Mouse (Mus musculus) neural tube, embryonic 15.5 days (tissue): ENCODE measurements at regions not wholly inside any gene's neighbourhood (a gene's known extent, or its start where the extent isn't known, plus 50 kb on each side); places are given as distances from the start of the nearest gene placed in this dataset.
"Not testable (repeated sequence)": the region's sequence is repeated elsewhere in the genome, so short reads cannot be mapped to it uniquely, and the experiment has no call there.

Source experiments
- ATAC-seq: fragments of 200-750 bp; cut with Nextera tagmentation; 2 replicates; pipeline ENCODE4 v1.8.0; 2017; ENCODE audit warnings: mild to moderate bottlenecking, moderate TSS enrichment, moderate library complexity; ENCODE audit not compliant: low FRiP score
- H3K27ac ChIP-seq: fragments of 300-500 bp; sonication (generic); replicated peaks from 2 replicates; pipeline ENCODE4 v1.5.1; 2015; ENCODE audit warnings: mild to moderate bottlenecking, inconsistent platforms
- H3K27me3 ChIP-seq: fragments of 300-500 bp; sonication (generic); replicated peaks from 2 replicates; pipeline ENCODE4 v1.6.1; 2015; ENCODE audit warnings: inconsistent platforms
- H3K36me3 ChIP-seq: fragments of 300-500 bp; sonication (generic); 2 replicates; pipeline ENCODE4 v1.6.1; 2015; ENCODE audit warnings: inconsistent platforms
- H3K4me1 ChIP-seq: fragments of 300-500 bp; sonication (generic); 2 replicates; pipeline ENCODE4 v1.6.1; 2015; ENCODE audit warnings: inconsistent platforms
- H3K4me2 ChIP-seq: fragments of 300-500 bp; sonication (generic); 2 replicates; pipeline ENCODE4 v1.6.1; 2015; ENCODE audit warnings: inconsistent platforms, mild to moderate bottlenecking, moderate library complexity
- H3K4me3 ChIP-seq: fragments of 300-500 bp; sonication (generic); replicated peaks from 2 replicates; pipeline ENCODE4 v1.5.1; 2015; ENCODE audit warnings: mild to moderate bottlenecking, inconsistent platforms
- H3K9ac ChIP-seq: fragments of 300-500 bp; sonication (generic); replicated peaks from 2 replicates; pipeline ENCODE4 v1.6.1; 2015; ENCODE audit warnings: mild to moderate bottlenecking, inconsistent platforms
- H3K9me3 ChIP-seq: fragments of 300-500 bp; sonication (generic); replicated peaks from 2 replicates; pipeline ENCODE4 v1.6.1; 2016; ENCODE audit warnings: inconsistent platforms
- WGBS: fragments of 180-500 bp; shearing (Covaris S2); methylation state at CpG from one replicate; pipeline ENCODE4 v1.1.7; 2015; ENCODE audit warnings: mixed read lengths; 5-methylcytosine and 5-hydroxymethylcytosine counted together

GRCm38 (mm10) chr1:81737111-81737833 is 495.6 kb upstream of the Gm9747 start:
- Histone ChIP-seq H3K9me3 (no peaks in the 10 kb centered on the region), H3K4me3 (no peak overlapping the region), H3K27ac (no peak overlapping the region), H3K36me3 (no peaks in the 10 kb centered on the region), H3K27me3 (no peaks in the 10 kb centered on the region), H3K9ac (no peak overlapping the region), H3K4me2 (no peak overlapping the region), H3K4me1 (no peaks in the 10 kb centered on the region)
- ATAC-seq, result no peak
- 36% methylated on average over 6 of the region's 6 CpGs for WGBS

DNA sequence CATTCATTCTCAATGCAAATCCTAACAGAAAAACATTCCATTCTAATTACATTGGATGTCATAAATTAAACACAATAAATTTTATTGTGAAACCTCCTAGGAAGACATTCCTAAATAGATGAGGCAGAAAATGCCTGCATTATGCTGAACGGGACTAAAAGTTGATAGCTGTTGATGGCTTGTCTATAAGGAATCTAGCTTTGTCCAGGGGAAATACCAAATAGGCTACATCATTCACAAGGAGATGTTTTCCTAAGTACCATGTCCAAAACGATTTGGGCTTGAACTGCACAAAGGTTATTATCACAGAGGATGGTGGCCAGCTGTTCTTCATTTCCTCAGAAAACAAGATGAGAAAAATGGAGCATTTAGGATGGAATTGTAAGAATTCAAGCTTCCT is 494.5 kb upstream of the Gm9747 start:
- WGBS, result 11% methylated on average over 2 of the region's 2 CpGs
- Histone ChIP-seq H3K9ac (no peak overlapping the region), H3K27me3 (no peaks in the 10 kb centered on the region)

DNA sequence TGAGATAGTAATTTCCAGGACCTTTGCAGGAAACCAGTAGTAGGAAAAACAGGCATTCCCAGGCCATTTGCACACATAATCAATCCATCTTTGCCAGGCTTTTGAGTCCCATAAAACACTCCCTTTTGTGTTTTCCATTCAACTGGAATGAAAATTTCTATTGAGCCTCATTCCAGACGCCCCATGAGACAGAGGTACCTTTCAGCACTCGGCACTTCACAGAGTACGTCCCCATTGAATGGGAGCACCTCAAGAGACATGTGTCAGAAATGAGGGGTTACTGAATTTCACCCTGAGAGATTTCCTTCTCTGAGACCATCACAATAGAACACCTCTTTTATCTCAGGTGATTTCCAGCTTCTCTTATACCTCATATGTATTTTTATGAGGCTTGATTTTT is 493.5 kb upstream of the Gm9747 start:
- H3K27me3 ChIP-seq, result no peaks in the 10 kb centered on the region
- H3K9me3 ChIP-seq, result no peaks in the 10 kb centered on the region
- H3K4me3 ChIP-seq, result no peak overlapping the region
- no peak for ATAC-seq
- H3K36me3 ChIP-seq, result no peaks in the 10 kb centered on the region
- no peak overlapping the region for H3K4me2 ChIP-seq
- peaks cover 3% of the 10 kb centered on the region for H3K4me1 ChIP-seq
- WGBS, result 14% methylated on average over 3 of the region's 3 CpGs
- no peak overlapping the region for H3K9ac ChIP-seq
- no peak overlapping the region for H3K27ac ChIP-seq

More for the DNA sequence above, 494.5 kb upstream of the Gm9747 start:
- H3K9me3 ChIP-seq, result no peaks in the 10 kb centered on the region
- H3K4me2 ChIP-seq, result no peak overlapping the region
- H3K4me1 ChIP-seq, result no peaks in the 10 kb centered on the region
- no peaks in the 10 kb centered on the region for H3K36me3 ChIP-seq
- no peak for ATAC-seq
- no peak overlapping the region for H3K27ac ChIP-seq
- no peak overlapping the region for H3K4me3 ChIP-seq

GRCm38 (mm10) chr1:81739981-81740380 is 492.9 kb upstream of the Gm9747 start:
- no peak overlapping the region for H3K27ac ChIP-seq
- no peaks in the 10 kb centered on the region for H3K36me3 ChIP-seq
- no peaks in the 10 kb centered on the region for H3K9me3 ChIP-seq
- no peak overlapping the region for H3K4me2 ChIP-seq
- no peak overlapping the region for H3K4me3 ChIP-seq
- whole genome bisulfite sequencing, result 94% methylated on average over 1 of the region's 1 CpGs
- ATAC-seq, result no peak
- H3K27me3 ChIP-seq, result no peaks in the 10 kb centered on the region
- H3K4me1 ChIP-seq, result peaks cover 8% of the 10 kb centered on the region
- H3K9ac ChIP-seq, result no peak overlapping the region

GRCm38 (mm10) chr1:81741882-81742281 is 491.0 kb upstream of the Gm9747 start:
- not testable (repeated sequence) for ATAC-seq, H3K9ac ChIP-seq, H3K36me3 ChIP-seq, H3K4me3 ChIP-seq, H3K9me3 ChIP-seq, H3K4me1 ChIP-seq, H3K27ac ChIP-seq, H3K27me3 ChIP-seq, H3K4me2 ChIP-seq
- WGBS, result 94% methylated on average over 8 of the region's 8 CpGs

- peaks cover 9% of the 10 kb centered on the region for H3K4me1 ChIP-seq
- no peak overlapping the region for H3K4me2 ChIP-seq
- no peak overlapping the region for H3K9ac ChIP-seq
- ATAC-seq, result peak; percentile 55; the same call in 1 of the 2 replicates
- WGBS, result 32% methylated on average over 8 of the region's 8 CpGs
- H3K27ac ChIP-seq, result peak overlapping the region; percentile 51; the same call in 1 of the 2 replicates
- no peaks in the 10 kb centered on the region for H3K9me3 ChIP-seq
- H3K36me3 ChIP-seq, result no peaks in the 10 kb centered on the region
- H3K4me3 ChIP-seq, result no peak overlapping the region
- H3K27me3 ChIP-seq, result no peaks in the 10 kb centered on the region
Observed at GRCm38 (mm10) chr1:81744524-81744923, 488.4 kb upstream of the Gm9747 start.

- WGBS, result 78% methylated on average over 14 of the region's 14 CpGs
- no peak; the same call in 1 of the 2 replicates for ATAC-seq
- Histone ChIP-seq H3K27me3 (no peaks in the 10 kb centered on the region), H3K4me3 (no peak overlapping the region), H3K36me3 (no peaks in the 10 kb centered on the region), H3K9me3 (no peaks in the 10 kb centered on the region), H3K4me2 (no peak overlapping the region), H3K27ac (peak overlapping the region; percentile 51; the same call in 1 of the 2 replicates), H3K9ac (no peak overlapping the region), H3K4me1 (peaks cover 9% of the 10 kb centered on the region)
Observed at GRCm38 (mm10) chr1:81745024-81745960, 487.6 kb upstream of the Gm9747 start.

DNA sequence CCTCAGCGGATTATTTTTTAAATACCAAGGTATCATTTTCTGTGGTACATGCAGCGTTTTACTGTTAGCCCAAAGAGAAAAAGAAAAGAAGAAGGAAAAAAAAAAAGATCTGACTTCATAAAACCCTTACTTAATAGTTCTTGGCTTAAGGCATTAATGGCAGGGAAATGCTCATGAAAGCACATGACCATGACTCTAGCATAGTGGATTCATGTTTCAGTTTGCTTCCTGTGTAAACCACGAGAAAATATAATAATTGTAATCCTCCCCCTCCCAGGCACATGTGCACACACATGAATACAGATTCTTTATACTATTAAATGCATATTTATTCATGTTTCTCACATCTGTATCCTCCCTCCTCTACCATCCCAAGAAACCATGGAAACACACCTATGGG is 486.9 kb upstream of the Gm9747 start:
- Histone ChIP-seq H3K27ac (no peak overlapping the region), H3K36me3 (no peaks in the 10 kb centered on the region), H3K27me3 (no peaks in the 10 kb centered on the region), H3K4me1 (peaks cover 9% of the 10 kb centered on the region), H3K4me3 (no peak overlapping the region), H3K4me2 (no peak overlapping the region), H3K9me3 (no peaks in the 10 kb centered on the region), H3K9ac (no peak overlapping the region)
- no peak for ATAC-seq
- 82% methylated on average over 3 of the region's 3 CpGs for WGBS

GRCm38 (mm10) chr1:81747025-81747424 is 485.9 kb upstream of the Gm9747 start:
- Histone ChIP-seq H3K27ac (no peak overlapping the region), H3K4me2 (no peak overlapping the region), H3K4me3 (no peak overlapping the region), H3K27me3 (no peaks in the 10 kb centered on the region), H3K9ac (no peak overlapping the region), H3K9me3 (no peaks in the 10 kb centered on the region), H3K36me3 (no peaks in the 10 kb centered on the region), H3K4me1 (peaks cover 9% of the 10 kb centered on the region)
- WGBS, result 80% methylated on average over 3 of the region's 3 CpGs
- no peak for ATAC-seq

DNA sequence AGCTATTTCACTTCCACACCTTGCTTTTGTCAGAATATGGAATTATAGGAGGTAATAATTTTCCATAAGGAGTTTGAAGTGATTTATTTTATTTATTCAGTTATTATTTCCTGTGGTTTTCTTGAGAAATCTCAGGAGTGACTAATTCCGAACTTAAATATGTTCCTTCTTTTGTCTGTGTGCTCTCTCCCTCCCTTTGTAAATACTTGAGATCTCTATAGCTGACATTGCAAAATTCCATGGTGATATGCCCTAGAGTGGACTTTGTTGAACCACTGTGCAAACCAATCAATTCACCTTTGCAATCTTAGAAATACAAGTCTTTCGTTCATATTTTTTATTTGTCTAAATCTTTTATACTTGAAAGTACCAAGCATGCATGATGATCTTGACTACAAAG is 478.8 kb upstream of the Gm9747 start:
- H3K4me1 ChIP-seq, result no peaks in the 10 kb centered on the region
- no peak overlapping the region for H3K27ac ChIP-seq
- no peak for ATAC-seq
- no peak overlapping the region for H3K4me3 ChIP-seq
- H3K9ac ChIP-seq, result no peak overlapping the region
- no peaks in the 10 kb centered on the region for H3K36me3 ChIP-seq
- no peaks in the 10 kb centered on the region for H3K9me3 ChIP-seq
- H3K27me3 ChIP-seq, result no peaks in the 10 kb centered on the region
- 95% methylated on average over 2 of the region's 2 CpGs for WGBS
- H3K4me2 ChIP-seq, result no peak overlapping the region

DNA sequence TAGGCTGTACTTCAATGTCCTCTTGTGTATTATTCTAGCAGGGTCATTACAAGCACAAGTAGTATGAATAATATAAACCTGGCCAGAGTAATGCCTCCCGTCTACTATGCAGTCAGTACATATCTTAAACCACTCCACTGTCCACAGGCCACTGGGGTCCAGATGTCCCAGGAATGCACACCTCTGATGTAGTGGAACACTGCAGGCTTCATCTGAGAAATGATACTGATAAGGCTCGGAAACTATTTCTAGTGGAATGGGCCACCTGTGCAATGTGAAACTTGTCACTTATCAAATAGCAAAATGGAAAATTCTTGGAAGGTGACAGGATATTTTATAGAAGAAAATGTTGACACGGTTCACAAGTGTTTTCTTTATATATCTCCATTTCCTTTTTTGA is 477.6 kb upstream of the Gm9747 start:
- no peak overlapping the region for H3K4me3 ChIP-seq
- no peaks in the 10 kb centered on the region for H3K36me3 ChIP-seq
- no peaks in the 10 kb centered on the region for H3K4me1 ChIP-seq
- ATAC-seq, result no peak
- H3K4me2 ChIP-seq, result no peak overlapping the region
- H3K9ac ChIP-seq, result no peak overlapping the region
- H3K27ac ChIP-seq, result no peak overlapping the region
- no peaks in the 10 kb centered on the region for H3K9me3 ChIP-seq
- no peaks in the 10 kb centered on the region for H3K27me3 ChIP-seq
- 90% methylated on average over 3 of the region's 3 CpGs for WGBS

DNA sequence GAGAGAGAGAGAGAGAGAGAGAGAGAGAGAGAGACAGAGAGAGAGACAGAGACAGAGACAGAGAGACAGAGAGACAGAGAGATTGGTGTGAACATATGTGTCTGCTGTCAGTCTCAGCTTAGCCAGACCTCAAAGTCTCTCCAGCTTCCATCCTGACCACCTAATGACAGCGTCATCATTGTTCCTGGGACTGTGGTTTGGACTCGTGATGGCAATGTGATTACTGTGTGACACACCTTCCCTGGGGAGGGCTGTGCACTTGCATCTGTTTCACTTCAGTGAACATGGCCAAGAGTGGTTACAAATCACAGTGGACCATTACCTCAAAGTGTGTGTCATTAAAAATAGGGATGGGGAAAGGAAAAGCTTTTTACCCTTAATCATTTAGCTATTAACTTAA is 477.2 kb upstream of the Gm9747 start:
- Histone ChIP-seq H3K9me3 (no peaks in the 10 kb centered on the region), H3K4me2 (no peak overlapping the region), H3K9ac (no peak overlapping the region), H3K36me3 (no peaks in the 10 kb centered on the region), H3K4me3 (no peak overlapping the region), H3K4me1 (no peaks in the 10 kb centered on the region), H3K27ac (no peak overlapping the region), H3K27me3 (no peaks in the 10 kb centered on the region)
- ATAC-seq, result no peak
- 63% methylated on average over 2 of the region's 2 CpGs for WGBS
